In the genomic region with DNA sequence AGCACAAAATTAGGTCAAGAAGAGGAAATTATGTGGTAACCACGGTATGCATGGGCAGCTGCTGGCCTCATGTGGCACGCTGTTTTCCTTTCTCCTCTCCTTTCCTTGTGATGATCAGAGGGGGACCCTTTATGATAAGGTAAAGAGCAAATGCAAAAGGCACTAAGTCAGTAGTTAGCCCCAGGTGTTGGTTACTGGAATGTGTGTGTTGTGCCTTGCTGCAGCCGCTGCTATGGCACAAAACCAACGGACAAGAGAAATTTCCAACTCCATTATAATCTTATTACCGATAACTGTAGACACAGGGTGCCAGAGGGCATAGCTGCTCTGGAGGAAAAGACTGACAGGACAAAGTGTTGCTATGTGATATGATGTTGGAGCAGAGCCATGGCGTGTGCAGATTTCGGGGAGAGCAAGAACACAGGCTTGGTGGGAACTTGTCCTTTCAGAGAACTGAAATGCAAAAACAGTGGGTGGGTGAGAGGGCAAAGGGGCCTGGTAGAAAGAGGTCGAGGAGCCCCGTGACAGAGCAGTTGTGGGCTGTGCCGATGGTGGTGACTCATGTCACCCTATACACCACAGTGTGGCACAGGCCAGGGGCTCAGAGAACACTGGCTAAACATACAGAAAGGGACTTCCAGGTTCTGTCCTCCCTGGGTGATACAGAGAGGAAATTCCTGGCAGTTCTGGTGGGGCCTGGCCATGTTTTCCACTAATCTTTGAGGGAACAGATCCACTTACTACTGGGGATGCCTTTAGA, we compare ENCODE assay signal across 20 mouse cellular contexts. TPM values are rescaled to one million over a fixed set of nuclear protein-coding genes. Genes with fewer than 3 reads are reported as not detected.
DNase-seq lines count a peak whose midpoint lies in the region; ATAC-seq lines count a peak whose summit lies in the region.
"Had no signal": no experiment of that assay in that cellular context is flagged by ENCODE, and none has a peak within 500 bp of the region (broad histone marks: within the 10 kb centered on the region; RNA-seq: fewer than 3 reads in every experiment).

Gene Aldh3a1, plus strand, starts transcription at position 51 of the 760 bp plus-strand sequence.

- WGBS in heart, embryonic 12.5 days: 54% methylated on average over 10 of the region's 10 CpGs
- WGBS in limb, embryonic 11.5 days: 65% methylated on average over 10 of the region's 10 CpGs
- 77% methylated on average over 10 of the region's 10 CpGs for WGBS in forebrain, embryonic 15.5 days

- no peaks in the 10 kb centered on the region for H3K36me3 ChIP-seq in heart, embryonic 12.5 days
- H3K36me3 ChIP-seq in limb, embryonic 11.5 days (ENCODE audit: control insufficient read depth, insufficient read depth, low read length): no peaks in the 10 kb centered on the region
- no peaks in the 10 kb centered on the region for H3K36me3 ChIP-seq in forebrain, embryonic 15.5 days
- H3K36me3 ChIP-seq: G1E; hindbrain, embryonic 13.5 days; intestine, embryonic 15.5 days; liver, embryonic 13.5 days; midbrain, embryonic 12.5 days; stomach, embryonic 15.5 days had no signal

- no peaks in the 10 kb centered on the region for H3K9me3 ChIP-seq in heart, embryonic 12.5 days (replicated peaks)
- H3K9me3 ChIP-seq in limb, embryonic 11.5 days (ENCODE audit: control insufficient read depth, low read length): no peaks in the 10 kb centered on the region
- H3K9me3 ChIP-seq in forebrain, embryonic 15.5 days: no peaks in the 10 kb centered on the region
- H3K9me3 ChIP-seq: G1E; hindbrain, embryonic 13.5 days; intestine, embryonic 15.5 days; liver, embryonic 13.5 days; midbrain, embryonic 12.5 days; stomach, embryonic 15.5 days had no signal

- no peak within 1 kb of the TSS for H3K4me3 ChIP-seq in heart, embryonic 12.5 days
- no peak within 1 kb of the TSS for H3K4me3 ChIP-seq in limb, embryonic 11.5 days (ENCODE audit: low read depth, low read length)
- H3K4me3 ChIP-seq in forebrain, embryonic 15.5 days: no peak within 1 kb of the TSS
- H3K4me3 ChIP-seq: hindbrain, embryonic 13.5 days; intestine, embryonic 15.5 days; liver, embryonic 13.5 days; midbrain, embryonic 12.5 days; stomach, embryonic 15.5 days had no signal

- DNase-seq in heart, adult 11 months: no peak
- peak; percentile 31 for DNase-seq in urinary bladder, postnatal 14 days (ENCODE audit: low spot score)
- DNase-seq in urinary bladder, postnatal 25 days (ENCODE audit: low spot score): no peak
- peak; percentile 34 for DNase-seq in limb, embryonic 11.5 days (ENCODE audit: low spot score)
- no peak for DNase-seq in cerebellum, postnatal 4 days (ENCODE audit: low spot score in 2 of 2)
- DNase-seq in yolk sac, embryonic 10.5 days (ENCODE audit: low spot score): no peak
- DNase-seq: adrenal gland, postnatal 10 days; cerebellum, adult 9-11 months; kidney, postnatal 10 days; liver, embryonic 13.5 days; lung, postnatal 14 days; right cerebral cortex, adult 18-20 months; thymus, postnatal 36 days had no signal

- H3K9ac ChIP-seq in heart, embryonic 12.5 days: no peak within 1 kb of the TSS
- no peak within 1 kb of the TSS for H3K9ac ChIP-seq in limb, embryonic 11.5 days (ENCODE audit: low read length)
- H3K9ac ChIP-seq in forebrain, embryonic 15.5 days (replicated peaks): no peak within 1 kb of the TSS
- H3K9ac ChIP-seq: hindbrain, embryonic 13.5 days; intestine, embryonic 15.5 days; liver, embryonic 13.5 days; midbrain, embryonic 12.5 days; stomach, embryonic 15.5 days had no signal

- H3K27ac ChIP-seq in heart, embryonic 12.5 days (ENCODE audit: poor library complexity, severe bottlenecking): peak within 1 kb of the TSS; percentile 3; the same call in 1 of the 2 replicates
- peak within 1 kb of the TSS; percentile 39; the same call in 1 of the 2 replicates for H3K27ac ChIP-seq in limb, embryonic 11.5 days (replicated peaks; ENCODE audit: low read depth, low read length)
- no peak within 1 kb of the TSS for H3K27ac ChIP-seq in forebrain, embryonic 15.5 days (replicated peaks)
- H3K27ac ChIP-seq: hindbrain, embryonic 13.5 days; intestine, embryonic 15.5 days; liver, embryonic 13.5 days; midbrain, embryonic 12.5 days; stomach, embryonic 15.5 days had no signal

- peaks cover 14% of the 10 kb centered on the region for H3K4me1 ChIP-seq in heart, embryonic 12.5 days (replicated peaks)
- H3K4me1 ChIP-seq in limb, embryonic 11.5 days (ENCODE audit: control insufficient read depth, insufficient read depth, low read length): peaks cover 4% of the 10 kb centered on the region
- H3K4me1 ChIP-seq in forebrain, embryonic 15.5 days: no peaks in the 10 kb centered on the region
- H3K4me1 ChIP-seq: hindbrain, embryonic 13.5 days; intestine, embryonic 15.5 days; liver, embryonic 13.5 days; midbrain, embryonic 12.5 days had no signal

- 0 out of 2 replicates have a peak within 1 kb of the TSS, but pooled peaks have one; percentile 3 for H3K4me2 ChIP-seq in heart, embryonic 12.5 days
- H3K4me2 ChIP-seq in limb, embryonic 11.5 days (ENCODE audit: low read depth, severe bottlenecking): no peak within 1 kb of the TSS
- no peak within 1 kb of the TSS for H3K4me2 ChIP-seq in forebrain, embryonic 15.5 days (replicated peaks)
- H3K4me2 ChIP-seq: hindbrain, embryonic 13.5 days; intestine, embryonic 15.5 days; liver, embryonic 13.5 days; midbrain, embryonic 12.5 days; stomach, embryonic 15.5 days had no signal

- ATAC-seq in heart, embryonic 12.5 days (ENCODE audit: insufficient number of reproducible peaks, low FRiP score): peak; percentile 25; the same call in 1 of the 2 replicates
- ATAC-seq in limb, embryonic 11.5 days (ENCODE audit: insufficient number of reproducible peaks, low FRiP score, low TSS enrichment, low read depth): no peak
- ATAC-seq in forebrain, embryonic 15.5 days (replicated peaks): no peak
- ATAC-seq: intestine, embryonic 15.5 days had no signal

- peaks cover 45% of the 10 kb centered on the region for H3K27me3 ChIP-seq in heart, embryonic 12.5 days (replicated peaks)
- H3K27me3 ChIP-seq in limb, embryonic 11.5 days (ENCODE audit: control insufficient read depth, insufficient read depth, low read length): peaks cover 7% of the 10 kb centered on the region
- H3K27me3 ChIP-seq in forebrain, embryonic 15.5 days: no peaks in the 10 kb centered on the region

RNA-seq across cellular contexts. Expression of gene Aldh3a1, which starts in this region (rescaled TPM):
- 0.18 TPM in 1 of 2 replicates, not detected in the other for polyA plus RNA-seq in heart, embryonic 12.5 days (2016; fragmentation: Nextera tagmentation; extraction: Ambion mirVana)
- polyA plus RNA-seq in limb, embryonic 11.5 days (2014; fragmentation: Nextera tagmentation; extraction: Ambion mirVana): 0.44 TPM in 1 of 2 replicates, not detected in the other
- 0.14 and 0.28 TPM in 2 replicates for polyA plus RNA-seq in forebrain, embryonic 15.5 days (2015; fragmentation: Nextera tagmentation; extraction: Ambion mirVana)
- polyA plus RNA-seq: G1E; hindbrain, embryonic 13.5 days; intestine, embryonic 15.5 days; midbrain, embryonic 12.5 days had no signal

Comparison
In these comparisons a context has a peak if more than half of its experiments do, and no peak if none do; other contexts are left out.
1. Peak in ATAC-seq, H3K27ac ChIP-seq and H3K4me2 ChIP-seq in heart, embryonic 12.5 days; RNA of the gene not detected or under 1 TPM.
2. Peak in DNase-seq and H3K27ac ChIP-seq in limb, embryonic 11.5 days; RNA of the gene not detected or under 1 TPM.